Mouse (Mus musculus): Measurements from ENCODE around the gene Capn13.

The Capn13 gene

DNA sequence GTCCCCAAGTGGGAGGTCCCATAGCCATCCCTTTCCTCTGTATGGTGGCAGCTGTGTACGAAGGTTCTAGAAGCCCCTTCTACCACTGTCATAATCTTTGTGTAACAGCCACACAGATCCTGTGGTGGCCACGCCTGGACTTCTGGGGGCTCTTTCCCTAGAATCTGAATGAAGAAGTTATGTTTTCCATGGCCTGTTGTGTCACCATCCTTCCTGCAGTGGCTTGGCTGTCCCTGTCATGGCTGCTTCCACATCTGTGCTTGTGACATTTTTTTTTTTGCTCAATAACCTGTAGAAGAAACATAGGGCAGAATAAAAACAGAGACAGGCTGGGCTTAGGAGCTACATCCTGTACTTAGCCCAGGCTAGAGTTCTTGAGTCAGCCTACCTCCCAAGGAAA lies at the start of gene Capn13:
Gene Capn13, minus strand, starts transcription at position 5 of the 400 bp plus-strand sequence.
- in situ Hi-C loops (cut with MboI), result no loop called here

DNA sequence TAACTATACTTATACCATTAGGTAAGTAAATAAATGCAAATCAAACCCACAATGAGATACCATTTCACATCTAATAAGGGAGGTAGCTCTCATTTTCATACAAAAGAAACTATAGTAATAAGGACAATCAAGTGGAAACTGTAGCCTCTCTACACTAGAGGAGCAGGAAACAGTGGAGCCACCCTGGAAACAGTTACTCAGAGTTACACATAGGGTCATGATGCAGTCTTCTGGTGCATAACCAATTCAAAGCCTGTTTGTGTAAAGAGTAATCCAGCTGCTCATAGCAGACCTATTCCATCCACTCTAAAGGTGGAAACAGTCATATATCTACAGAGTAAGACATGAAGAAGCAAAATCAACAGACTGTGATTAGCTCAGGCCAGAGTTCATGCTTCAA lies 48.4 kb upstream of the Capn13 start:
- in situ Hi-C loops (cut with MboI), result no loop called here

DNA sequence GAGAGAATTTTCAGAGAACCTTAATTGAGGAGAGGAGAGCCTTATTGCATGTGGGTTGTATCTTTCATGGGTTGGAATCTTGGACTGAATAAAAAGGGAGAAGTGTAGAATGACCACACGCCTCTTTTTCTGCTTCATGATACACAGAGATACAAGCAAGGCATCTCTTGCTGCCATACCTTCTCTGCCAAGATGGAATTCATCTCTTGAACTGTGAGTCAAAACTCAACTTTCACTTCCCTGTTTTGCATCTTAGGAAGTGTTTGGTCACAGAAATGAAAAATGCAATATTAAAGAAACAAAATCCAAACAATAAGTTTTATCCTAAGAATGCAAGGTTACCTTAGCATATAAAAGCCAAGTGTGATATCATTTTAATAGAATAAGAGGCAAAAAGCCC lies 40.1 kb upstream of the Capn13 start:
- in situ Hi-C loops (cut with MboI), result no loop called here

DNA sequence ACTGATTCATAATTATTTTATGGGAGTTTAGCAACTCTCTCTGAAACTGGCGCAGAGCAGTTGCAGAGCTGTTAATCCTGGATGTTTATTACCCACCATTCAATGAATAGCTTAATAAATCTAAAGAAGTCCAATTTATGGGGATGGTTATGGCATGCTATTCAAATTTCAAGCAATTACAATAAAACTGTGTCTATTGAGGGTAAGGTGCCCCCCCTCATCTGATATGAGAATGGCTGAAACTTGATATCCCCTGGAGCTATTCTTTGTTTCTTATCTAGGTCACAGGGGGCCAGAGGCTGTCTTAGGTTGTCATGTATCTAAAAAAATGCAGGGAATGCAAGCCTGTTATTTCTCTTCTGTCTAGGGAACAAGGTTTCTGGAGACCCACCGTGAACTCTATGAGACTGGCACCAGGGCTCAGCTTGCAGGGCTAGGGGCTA lies 31.9 kb upstream of the Capn13 start:
- in situ Hi-C loops (cut with MboI), result no loop called here

DNA sequence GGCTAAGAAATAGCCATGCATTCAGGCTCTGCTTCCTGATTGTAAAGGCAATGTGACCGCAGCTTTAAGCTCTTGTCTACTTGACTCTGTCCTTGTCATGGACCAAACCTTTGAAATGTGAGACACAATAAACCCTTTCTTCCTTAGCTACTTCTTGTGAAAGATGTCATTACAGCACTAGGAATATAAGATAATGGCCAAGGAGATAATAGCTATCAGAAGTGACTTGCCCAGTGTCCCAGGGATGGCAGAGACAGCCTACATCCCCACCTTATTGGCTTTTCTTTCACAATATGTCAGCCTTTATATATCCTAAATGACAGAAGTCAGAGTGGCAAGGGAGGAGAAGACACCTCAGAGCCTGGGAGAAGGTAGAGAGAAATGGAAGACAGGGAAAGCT lies 31.4 kb upstream of the Capn13 start:
- in situ Hi-C loops (cut with MboI), result no loop called here

DNA sequence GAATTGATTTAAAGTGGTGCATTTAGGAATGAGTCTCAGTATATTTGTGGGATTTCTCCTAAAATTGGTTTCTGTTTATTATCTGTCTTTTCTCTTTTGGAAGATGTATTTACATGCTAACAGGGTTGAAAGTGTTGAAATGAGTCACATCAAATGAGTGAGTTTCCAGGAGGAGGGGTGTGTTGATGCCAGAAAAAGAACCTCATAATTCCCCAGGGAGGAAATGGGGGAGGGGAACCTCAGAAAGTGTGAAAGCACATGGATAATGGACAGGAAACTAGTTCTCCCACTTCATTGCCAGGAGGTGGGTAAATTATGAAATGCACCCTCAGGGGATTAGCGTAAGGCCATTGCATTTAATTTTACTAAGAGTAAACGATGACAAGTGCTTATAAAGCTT lies 16.7 kb upstream of the Capn13 start:
- in situ Hi-C loops (cut with MboI), result no loop called here

DNA sequence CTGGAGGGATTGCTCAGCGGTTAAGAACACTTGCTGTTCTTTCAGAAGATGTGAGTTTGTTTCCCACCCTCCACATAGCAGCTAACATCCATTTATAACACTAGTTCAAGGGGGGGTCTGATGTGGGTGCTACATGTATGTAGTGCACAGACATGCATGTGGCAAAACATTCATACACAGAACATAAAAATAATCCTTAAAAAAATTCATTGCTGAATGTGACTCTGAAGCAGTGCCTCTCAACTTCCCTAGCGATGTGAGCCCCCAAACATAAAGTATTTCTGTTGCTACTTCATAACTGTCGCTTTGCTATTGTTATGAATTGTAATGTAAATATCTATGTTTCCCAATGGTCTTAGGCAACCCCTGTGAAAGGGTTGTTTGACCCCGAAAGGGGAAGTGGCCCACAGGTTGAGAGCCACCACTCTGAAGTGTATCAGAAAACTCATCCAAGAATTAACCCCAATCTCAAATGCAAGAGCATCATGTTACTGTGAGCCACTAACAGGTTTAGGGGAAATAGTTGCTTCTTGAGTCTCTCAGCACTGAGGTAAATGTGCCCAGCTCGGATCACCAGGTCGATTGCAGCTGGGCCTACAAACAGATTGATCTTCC lies 15.6 kb upstream of the Capn13 start:
- in situ Hi-C loops (cut with MboI), result no loop called here

DNA sequence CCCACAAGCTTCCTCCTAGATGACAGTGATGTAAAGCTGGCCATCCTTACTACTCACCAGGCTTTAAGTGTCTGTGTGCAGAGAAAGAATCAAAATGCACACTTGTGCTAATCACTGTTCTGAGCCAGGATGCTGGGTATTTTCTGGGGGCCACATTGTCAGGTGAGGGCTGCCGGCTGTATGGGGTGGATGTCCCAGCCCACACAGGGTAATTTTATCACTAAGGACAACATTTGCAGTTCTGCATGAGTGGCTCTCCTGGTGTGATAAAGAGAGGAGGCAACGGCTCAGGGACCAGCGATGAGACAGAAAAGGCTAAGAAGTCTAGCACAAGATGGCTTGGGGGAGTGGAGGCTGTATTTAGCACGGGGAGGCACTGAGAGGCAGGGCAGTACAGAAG lies 11.2 kb upstream of the Capn13 start:
- in situ Hi-C loops (cut with MboI), result no loop called here

DNA sequence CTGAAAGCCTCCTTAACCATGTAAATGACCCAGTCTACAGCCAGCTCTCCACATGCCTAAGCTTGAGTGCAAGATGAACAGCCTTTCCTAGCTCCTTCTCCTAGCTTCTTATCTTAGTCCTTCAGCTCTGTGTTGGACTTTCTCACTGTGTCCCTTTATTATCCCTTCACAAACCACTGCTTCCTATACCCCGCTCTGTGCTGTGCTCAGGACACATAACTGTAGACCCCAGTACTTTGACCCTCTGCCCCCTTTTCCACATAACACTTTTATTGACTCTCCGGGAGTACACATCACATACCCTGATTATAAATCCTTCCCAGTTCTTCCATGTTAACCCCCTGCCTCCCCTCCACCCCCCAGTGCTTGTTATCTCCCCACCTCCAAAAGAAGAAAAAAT lies 606 bp upstream of the Capn13 start:
- in situ Hi-C loops (cut with MboI), result no loop called here

DNA sequence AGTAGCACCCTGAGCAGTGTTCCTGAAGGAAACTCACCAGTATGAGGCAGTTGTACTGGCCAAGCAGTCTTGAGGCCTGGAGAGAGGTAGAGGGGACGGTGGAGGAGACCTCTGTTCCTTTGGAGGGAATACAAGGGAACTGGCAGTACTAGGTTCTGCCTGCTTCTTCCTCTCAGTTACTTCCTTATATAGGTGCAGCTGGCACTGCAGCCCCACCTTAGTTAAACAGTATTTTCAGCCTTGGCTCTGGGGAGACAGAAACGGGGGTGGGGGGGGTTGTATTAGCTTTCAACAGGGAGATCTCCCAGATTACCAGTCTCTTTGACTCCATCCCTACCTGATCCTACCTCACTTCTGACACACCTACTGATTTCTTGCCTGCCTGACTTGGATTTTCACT lies 1.5 kb downstream of the Capn13 start:
- in situ Hi-C loops (cut with MboI), result no loop called here

DNA sequence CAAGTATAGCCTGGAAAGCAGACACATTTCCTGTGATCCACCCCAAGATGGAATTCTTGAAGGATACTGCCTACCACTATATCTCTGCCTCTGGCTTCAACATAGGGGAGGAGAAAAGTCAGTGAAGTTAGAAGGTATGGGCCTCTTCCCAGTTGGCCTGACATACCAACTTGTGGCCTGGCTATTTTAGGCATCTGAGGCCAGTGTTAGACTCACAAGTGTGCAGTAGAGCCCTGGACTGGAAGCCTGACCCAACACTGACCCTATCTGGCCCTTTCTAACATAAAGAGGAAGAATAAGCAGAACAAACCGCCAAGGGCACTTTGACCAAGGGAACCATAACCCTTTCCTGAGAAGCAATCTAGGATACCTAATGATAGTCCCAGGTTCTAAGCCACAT lies 7.3 kb downstream of the Capn13 start:
- in situ Hi-C loops (cut with MboI), result no loop called here

DNA sequence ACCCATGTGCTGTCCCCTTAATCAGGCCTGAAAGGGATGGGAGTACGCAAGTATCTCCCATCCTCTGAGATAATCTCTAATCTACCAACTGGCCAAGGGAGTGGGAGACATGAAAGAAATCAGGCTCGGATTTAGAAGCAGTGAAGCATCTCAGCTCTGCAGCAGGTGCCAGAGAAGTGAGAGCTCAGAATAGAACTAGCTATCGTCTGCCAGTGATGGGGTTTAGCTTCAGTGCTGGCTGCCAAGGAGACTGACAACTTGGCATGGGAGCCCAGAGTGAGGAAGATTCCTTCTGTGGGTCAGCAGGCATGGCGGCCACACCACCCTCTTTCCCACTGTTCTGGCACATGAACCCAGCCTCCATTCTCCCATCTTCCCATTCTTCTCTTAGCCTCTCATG lies 8.9 kb downstream of the Capn13 start:
- in situ Hi-C loops (cut with MboI), result no loop called here

DNA sequence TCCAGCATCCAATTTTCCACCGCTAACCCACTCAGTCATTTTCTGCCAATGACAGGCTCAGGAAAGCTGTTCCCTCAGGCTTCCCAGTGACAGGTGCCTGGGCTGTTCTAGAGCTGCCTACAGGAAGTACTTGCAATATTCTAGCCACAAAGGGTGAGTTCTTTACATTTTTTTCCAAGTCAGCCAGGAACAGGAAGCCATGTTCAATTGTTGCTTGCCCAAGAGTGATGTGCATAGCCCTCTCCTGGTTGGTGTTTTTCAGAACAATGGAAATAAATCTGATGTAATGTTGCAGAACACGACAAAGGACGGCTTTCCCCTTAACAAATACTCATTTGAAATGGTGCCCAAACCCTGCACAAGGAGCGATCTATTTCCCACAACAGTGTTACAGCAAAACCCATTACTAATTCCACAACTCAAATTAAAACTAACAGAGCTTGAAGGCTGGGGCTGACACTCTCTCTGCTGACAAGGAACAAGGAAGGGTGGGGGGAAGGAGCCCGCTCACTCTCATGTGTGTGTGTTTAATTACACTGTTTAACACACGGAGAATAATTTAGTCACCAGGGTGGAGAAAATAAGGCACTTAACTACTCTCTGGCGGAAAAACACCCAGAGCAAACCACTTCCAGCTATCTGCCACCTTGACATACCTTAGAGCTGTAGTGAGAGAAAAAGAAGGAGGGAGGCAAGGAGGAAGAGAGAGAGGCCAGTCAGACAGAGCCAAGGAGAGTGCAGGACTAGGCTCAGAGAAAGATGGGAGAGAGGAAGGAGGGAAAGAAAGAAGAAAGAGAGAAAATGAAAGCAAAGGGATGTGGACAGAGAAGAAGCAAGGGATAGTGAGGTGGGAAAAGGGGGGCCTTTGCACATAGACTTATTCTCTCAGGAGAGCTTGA lies 10.2 kb downstream of the Capn13 start:
- in situ Hi-C loops (cut with MboI), result no loop called here

DNA sequence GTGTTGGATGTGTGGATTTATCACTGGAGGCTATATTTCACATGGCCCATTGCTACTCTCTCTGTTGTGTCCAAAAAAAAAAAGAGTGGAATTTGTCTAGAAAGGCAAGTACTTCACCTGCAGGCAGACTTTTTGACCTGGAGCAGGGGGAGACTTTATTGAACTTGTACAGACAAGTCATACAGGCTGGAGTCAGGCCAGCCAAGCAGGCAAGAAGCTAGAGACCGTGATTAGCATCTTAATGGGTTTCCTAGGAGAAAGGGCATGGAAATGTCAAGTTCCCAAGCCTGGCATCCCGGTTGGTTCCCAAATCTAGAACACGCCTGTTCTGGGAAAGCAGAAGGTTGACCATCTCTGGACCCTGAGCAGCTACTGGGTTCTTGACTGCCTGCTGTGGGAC lies 11.3 kb downstream of the Capn13 start:
- in situ Hi-C loops (cut with MboI), result no loop called here

DNA sequence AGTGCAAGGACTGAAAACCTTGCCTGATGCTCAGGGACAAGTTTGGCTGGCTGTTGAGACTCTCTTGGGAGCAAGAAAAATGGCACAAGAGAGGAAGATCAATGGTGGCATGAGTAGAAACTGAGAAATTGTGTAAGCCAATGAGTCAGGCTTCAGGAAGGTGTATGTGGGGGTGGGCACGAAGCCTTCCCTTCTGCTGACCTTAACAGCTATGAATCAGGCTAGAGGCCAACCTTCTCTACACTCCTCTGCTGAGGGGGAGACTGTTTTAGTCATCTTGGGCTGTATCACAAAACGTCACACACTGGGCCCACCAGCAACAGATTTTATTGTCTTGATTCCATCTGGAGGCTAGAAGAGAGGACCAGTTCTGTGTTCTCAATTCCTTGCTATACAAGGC lies 14.1 kb downstream of the Capn13 start:
- in situ Hi-C loops (cut with MboI), result no loop called here

DNA sequence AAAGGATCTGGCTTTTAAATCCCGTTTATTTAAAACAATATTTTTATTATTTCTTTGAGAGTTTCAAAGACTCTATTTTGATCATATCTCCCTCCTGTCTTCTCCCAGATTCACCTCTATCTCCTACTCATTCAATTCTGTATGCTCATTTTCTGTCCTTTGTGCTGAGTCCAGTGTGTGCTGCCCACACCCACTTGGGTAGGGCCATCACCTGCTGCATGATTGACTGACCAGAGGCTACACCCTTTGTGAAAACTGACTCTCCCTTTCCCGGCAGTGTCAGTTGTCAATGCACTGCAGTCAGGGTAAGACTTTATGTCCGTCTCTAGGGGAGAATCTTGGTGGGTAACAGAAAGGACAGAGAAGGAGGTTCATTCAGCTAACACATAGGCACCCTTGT lies 14.7 kb downstream of the Capn13 start:
- in situ Hi-C loops (cut with MboI), result no loop called here

DNA sequence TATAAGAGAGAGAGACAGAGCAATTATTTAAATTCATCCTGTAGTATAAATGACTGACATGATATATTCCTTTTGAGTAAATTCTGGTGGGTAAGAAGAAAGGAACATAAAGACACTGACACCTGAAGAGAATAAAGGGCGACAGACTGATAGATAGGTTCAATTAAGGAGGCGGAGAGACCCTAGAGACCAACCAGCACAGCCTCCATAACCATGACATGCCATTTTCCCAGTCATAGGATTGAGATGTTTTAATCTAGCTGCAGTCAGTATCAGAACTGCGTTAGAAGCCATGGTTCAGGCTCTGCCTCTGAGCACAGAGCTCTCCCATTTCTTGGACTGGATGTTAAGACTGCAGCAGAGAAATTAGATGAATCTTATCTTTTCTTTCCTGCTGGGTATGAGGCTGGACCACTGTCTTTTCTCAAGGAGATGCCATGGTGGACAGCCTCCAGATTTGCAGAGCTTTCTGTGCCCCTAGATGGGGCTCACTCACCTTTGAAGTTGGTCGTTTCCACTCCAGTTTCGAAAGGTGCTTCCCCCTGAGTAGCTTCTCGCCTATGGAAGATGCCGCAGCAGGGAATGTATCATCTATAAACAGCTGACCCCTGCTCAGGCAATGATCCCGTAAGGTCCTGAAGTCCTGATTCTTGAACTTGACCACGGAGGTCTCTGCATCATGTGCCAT lies 18.2 kb downstream of the Capn13 start:
- in situ Hi-C loops (cut with MboI), result no loop called here

DNA sequence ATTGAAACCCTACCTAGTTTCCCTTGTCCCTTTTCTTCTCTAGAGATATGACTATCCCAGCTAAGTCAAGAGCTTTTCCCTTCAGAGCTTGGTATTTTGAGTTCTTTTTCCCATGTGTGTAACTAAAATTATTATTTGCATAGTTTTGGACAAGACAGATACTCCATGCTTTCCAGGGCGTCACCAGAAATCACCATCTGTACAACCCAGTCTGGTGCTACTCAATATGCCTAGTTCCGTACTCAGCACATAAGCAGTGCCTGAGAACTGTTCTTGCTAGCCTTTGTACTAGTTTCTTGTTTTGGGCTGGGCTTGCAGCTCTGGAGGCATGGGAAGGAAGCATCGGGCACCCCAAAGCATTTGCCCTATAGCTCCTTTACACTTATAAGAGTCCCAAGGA lies 19.0 kb downstream of the Capn13 start:
- in situ Hi-C loops (cut with MboI), result no loop called here

DNA sequence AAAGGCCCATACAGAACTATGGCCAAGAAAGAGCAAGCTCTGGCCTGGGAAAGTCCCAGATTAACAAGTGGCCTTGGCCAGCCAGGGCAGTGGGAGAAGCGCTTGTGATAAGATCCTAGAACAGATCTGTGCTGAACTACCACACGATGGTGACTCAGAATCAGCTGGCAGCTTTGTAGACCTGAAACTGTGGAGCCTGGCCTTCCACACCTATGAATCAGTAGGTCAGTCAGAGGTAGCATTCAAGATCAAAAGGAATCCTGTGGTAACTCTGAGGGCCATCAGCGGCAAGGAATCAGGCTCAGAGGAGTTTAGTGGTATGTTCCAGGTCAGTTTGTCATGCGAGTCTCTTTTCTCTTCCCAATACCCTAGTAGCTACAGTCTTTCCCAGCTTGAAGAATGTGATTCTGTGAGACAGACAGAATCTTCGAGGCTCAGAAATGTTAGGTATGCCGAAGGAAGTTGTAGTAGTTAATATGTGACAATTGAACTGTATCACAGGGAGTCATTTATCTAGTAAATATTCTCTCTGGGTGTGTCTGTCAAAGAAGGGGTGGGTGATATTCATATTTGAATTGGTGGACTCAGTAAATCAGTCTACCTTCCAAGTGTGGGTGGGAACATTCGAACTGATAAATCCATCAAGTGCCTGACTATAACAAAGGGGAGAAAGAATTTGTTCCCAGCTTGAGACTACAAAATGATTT lies 22.7 kb downstream of the Capn13 start:
- in situ Hi-C loops (cut with MboI), result no loop called here

DNA sequence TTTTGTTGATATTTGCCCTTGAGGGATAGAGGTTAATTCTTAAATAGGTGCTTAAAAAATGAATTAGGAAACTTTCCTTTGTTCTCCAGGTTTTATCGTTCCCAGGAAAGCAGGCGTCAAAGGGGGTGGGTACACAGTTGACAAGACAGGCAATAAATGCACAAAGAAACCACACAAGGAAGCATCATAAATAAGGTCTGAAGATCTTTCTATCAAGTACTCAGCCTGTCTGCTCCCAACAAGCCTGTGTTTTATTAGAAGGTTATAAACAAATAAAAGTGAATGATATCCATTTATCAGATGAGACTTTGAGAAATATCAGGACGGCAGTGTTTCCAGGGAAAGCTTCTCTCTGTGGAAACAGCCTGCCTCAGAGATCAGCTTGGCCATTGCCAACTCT lies 33.3 kb downstream of the Capn13 start:
- in situ Hi-C loops (cut with MboI), result no loop called here

DNA sequence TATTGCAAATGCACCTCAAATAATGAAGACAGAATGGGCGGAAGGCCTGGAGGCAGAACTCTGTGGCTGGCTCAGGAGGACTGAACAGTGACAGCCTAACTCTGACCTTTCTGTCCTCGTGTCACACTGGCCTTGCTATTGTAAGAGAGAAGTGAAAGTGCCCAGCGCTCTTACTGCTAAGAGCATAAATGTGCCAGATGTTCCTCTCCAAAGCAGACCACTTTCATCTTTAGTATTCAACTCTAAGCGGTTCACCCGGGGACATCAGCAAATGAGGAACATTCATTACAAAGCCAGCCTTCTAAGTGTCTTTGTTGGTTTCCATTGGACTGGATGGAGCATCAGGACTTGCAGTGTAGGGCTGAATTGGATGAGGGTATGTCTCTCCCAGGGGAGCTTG lies 39.6 kb downstream of the Capn13 start:
- in situ Hi-C loops (cut with MboI), result no loop called here

DNA sequence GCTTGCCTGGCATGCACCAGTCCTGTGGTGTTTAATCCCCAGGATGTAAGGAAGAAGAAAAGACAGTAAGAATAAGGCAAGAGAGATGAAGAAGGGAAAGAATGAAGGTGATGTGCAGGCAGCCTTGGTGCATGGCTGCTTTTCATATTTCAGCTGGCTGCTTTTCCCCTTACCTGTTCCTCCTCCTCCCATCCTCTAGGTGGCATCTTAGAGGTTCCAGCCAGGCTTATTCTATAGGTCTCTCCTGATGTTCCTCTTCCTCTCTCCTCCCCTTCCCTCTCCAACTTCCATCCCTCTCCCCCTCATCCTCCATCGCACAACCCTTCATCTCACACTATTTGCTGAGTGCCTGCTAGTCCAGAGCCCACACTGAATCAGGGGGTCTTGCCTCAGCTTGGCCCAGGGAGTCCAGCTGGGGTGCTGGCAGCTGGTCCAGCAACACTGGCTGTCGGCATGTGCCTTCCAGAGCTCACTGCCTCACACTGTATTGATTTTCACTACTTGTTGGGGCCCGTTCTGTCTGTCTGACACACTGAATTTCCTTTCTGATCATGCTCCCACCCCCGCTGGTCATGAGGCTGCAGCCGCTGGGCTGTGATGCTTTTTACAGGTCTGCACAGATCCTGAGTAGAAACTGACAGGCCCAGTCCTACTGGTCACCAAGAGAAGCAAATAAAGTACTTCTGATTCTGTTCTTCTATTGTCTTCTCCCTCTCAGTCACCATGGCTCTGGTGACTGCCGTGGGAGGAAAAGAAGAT lies 56.9 kb downstream of the Capn13 start:
- in situ Hi-C loops (cut with MboI), result no loop called here

Data from mature B cell (primary cell).